Mouse (Mus musculus) urinary bladder, adult 2 months (tissue): Measurements from ENCODE around the gene Tenm2. TPM values are rescaled to one million over a fixed set of nuclear protein-coding genes. Genes with fewer than 3 reads are reported as not detected.

Experiments
- DNase-seq: peaks from one replicate; pipeline ENCODE4 v3.0.0; 2022; ENCODE audit warnings: low spot score
- polyA plus RNA-seq: library from polyadenylated mRNA; depleted of rRNA; stranded (reverse); fragments of >200 nt; gene quantifications from 2 replicates; pipeline ENCODE4 v1.2.3, GENCODE M21; 2012

Tenm2 gene
- polyA plus RNA-seq, 1 experiment, result 2.2 TPM

- no peak for DNase-seq
These were observed 873.2 kb downstream of the Tenm2 start for GRCm38 (mm10) chr11:36362514-36362913.

GRCm38 (mm10) chr11:36353252-36353651 lies 882.5 kb downstream of the Tenm2 start:
- no peak for DNase-seq

- DNase-seq, result no peak
These were observed 884.0 kb downstream of the Tenm2 start for GRCm38 (mm10) chr11:36351752-36352151.

- no peak for DNase-seq
These were observed 884.4 kb downstream of the Tenm2 start for GRCm38 (mm10) chr11:36351341-36351740.

- no peak for DNase-seq
These were observed 885.5 kb downstream of the Tenm2 start for GRCm38 (mm10) chr11:36350264-36350663.

- no peak for DNase-seq
These were observed 885.9 kb downstream of the Tenm2 start for GRCm38 (mm10) chr11:36349856-36350255.

GRCm38 (mm10) chr11:36341799-36342198 lies 894.0 kb downstream of the Tenm2 start:
- DNase-seq, result no peak

- no peak for DNase-seq
These were observed 897.3 kb downstream of the Tenm2 start for GRCm38 (mm10) chr11:36338424-36338823.

- DNase-seq, result no peak
These were observed 898.7 kb downstream of the Tenm2 start for GRCm38 (mm10) chr11:36337063-36337462.

GRCm38 (mm10) chr11:36335147-36335546 lies 900.6 kb downstream of the Tenm2 start:
- DNase-seq, result no peak

- no peak for DNase-seq
These were observed 901.5 kb downstream of the Tenm2 start for GRCm38 (mm10) chr11:36334100-36334735.

- DNase-seq, result no peak
These were observed 903.5 kb downstream of the Tenm2 start for GRCm38 (mm10) chr11:36332222-36332621.

- DNase-seq, result no peak
These were observed 904.2 kb downstream of the Tenm2 start for GRCm38 (mm10) chr11:36331408-36332178.

GRCm38 (mm10) chr11:36327243-36327642 lies 908.5 kb downstream of the Tenm2 start:
- no peak for DNase-seq

- DNase-seq, result no peak
These were observed 926.4 kb downstream of the Tenm2 start for GRCm38 (mm10) chr11:36309317-36309716.

- DNase-seq, result no peak
These were observed 928.5 kb downstream of the Tenm2 start for GRCm38 (mm10) chr11:36307276-36307675.

GRCm38 (mm10) chr11:36305348-36305950 lies 930.3 kb downstream of the Tenm2 start:
- no peak for DNase-seq

- DNase-seq, result no peak
These were observed 932.8 kb downstream of the Tenm2 start for GRCm38 (mm10) chr11:36302913-36303371.

- DNase-seq, result no peak
These were observed 933.7 kb downstream of the Tenm2 start for GRCm38 (mm10) chr11:36302096-36302495.

- DNase-seq, result no peak
These were observed 939.2 kb downstream of the Tenm2 start for GRCm38 (mm10) chr11:36296568-36296967.

GRCm38 (mm10) chr11:36292206-36292605 lies 943.6 kb downstream of the Tenm2 start:
- no peak for DNase-seq

- no peak for DNase-seq
These were observed 949.5 kb downstream of the Tenm2 start for GRCm38 (mm10) chr11:36286246-36286645.

GRCm38 (mm10) chr11:36280533-36280932 lies 955.2 kb downstream of the Tenm2 start:
- no peak for DNase-seq
